Mouse (Mus musculus) G1E (cell line): ENCODE measurements around the gene F12.

Experiments used
- CTCF ChIP-seq: IDR thresholded peaks from 2 replicates; pipeline ENCODE4 v1.5.1; 2012; ENCODE audit warnings: low read depth, low read length, inconsistent platforms, mixed read lengths
- GATA1 ChIP-seq: IDR thresholded peaks from 2 replicates; pipeline ENCODE4 v1.6.1; 2012; ENCODE audit warnings: borderline replicate concordance, low read length, inconsistent platforms, mixed read lengths
- GATA2 ChIP-seq: IDR thresholded peaks from 2 replicates; pipeline ENCODE4 v1.6.1; 2012; ENCODE audit warnings: low read depth, low read length, inconsistent platforms, borderline replicate concordance
- POLR2AphosphoS5 ChIP-seq: IDR thresholded peaks from 2 replicates; pipeline ENCODE4 v1.6.1; 2012; ENCODE audit warnings: low read depth, low read length, inconsistent platforms; ENCODE audit not compliant: insufficient replicate concordance
- TAL1 ChIP-seq: conservative IDR thresholded peaks from 2 replicates; pipeline ENCODE4 v1.6.1; 2012; ENCODE audit warnings: low read depth, low read length, inconsistent platforms, mixed read lengths

DNA sequence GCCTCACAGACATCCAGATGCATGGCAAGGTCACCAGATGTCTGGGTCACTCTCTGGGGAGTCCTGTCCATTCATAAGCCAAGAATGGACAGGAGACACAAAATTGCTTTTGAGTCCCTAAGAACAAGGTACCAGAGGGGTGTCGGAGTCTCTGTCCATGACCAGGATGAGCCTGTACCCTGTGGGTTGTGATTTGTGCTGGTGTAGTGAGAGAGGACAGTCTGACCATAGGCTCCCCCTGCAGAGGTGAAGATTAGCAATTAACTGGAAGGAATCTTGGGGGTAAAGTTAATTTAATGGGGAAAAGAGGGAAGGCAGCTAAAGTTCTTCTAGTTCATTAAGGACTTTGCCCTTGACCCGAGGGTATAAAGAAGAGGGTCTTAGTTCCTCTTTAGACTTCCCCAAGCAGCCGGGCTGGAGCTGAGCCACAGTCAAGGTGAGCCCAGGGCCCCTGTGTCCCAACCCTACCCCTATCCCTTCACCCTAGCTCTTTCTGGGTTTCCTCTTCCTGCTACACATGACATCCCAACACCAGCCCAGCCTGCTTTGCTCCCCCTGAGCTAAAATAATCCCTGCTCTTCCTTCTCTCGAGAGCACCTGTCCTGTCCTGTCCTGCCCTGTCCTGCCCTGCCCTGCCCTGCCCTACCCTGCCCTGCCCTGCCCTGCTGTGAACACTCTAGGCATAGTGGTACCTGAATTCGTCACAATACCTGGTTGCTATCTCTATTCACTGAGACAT lies 27.1 kb downstream of the F12 start:
- TF ChIP-seq CTCF (no peak), GATA2 (no peak), GATA1 (no peak), POLR2AphosphoS5 (no peak), TAL1 (no peak)
